Mouse (Mus musculus): ENCODE data around the gene Pbx3. TPM values are rescaled to one million over a fixed set of nuclear protein-coding genes. Genes with fewer than 3 reads are reported as not detected.

The Pbx3 gene
- polyA plus RNA-seq, 1 experiment, result 16.2 TPM

- TF ChIP-seq CTCF (IDR thresholded peaks at IDR 0.05; ENCODE audit: low read depth, low read length) (no peak), POLR2A (IDR thresholded peaks at IDR 0.05; ENCODE audit: insufficient read depth, low read length) (no peak), EP300 (IDR thresholded peaks at IDR 0.05; ENCODE audit: insufficient read depth, low read depth, low read length) (no peak)
- H3K4me3 ChIP-seq (ENCODE audit: low read depth, low read length), result peak overlapping the region; percentile 98
These were observed 1.3 kb downstream of the Pbx3 start for GRCm38 (mm10) chr2:34371441-34372304.

GRCm38 (mm10) chr2:34370725-34371440, 2.1 kb downstream of the Pbx3 start:
- no peak for TF ChIP-seq EP300 (IDR thresholded peaks at IDR 0.05; ENCODE audit: insufficient read depth, low read depth, low read length)
- TF ChIP-seq CTCF (IDR thresholded peaks at IDR 0.05; ENCODE audit: low read depth, low read length), result no peak
- TF ChIP-seq POLR2A (IDR thresholded peaks at IDR 0.05; ENCODE audit: insufficient read depth, low read length), result no peak
- H3K4me1 ChIP-seq (ENCODE audit: control insufficient read depth, insufficient read depth, low read length), result no peaks in the 10 kb centered on the region
- H3K4me3 ChIP-seq (ENCODE audit: low read depth, low read length), result peak overlapping the region; percentile 98
- H3K9ac ChIP-seq (ENCODE audit: low read depth, poor library complexity, severe bottlenecking), result peak overlapping the region; percentile 100
- H3K36me3 ChIP-seq (ENCODE audit: control insufficient read depth, insufficient read depth, low read length, poor library complexity, severe bottlenecking), result no peaks in the 10 kb centered on the region
- H3K27me3 ChIP-seq (ENCODE audit: control insufficient read depth, insufficient read depth, low read length, poor library complexity, severe bottlenecking), result 0 out of 2 replicates have a peak, but pooled peaks cover 1% of the 10 kb centered on the region
- no peak overlapping the region for H3K27ac ChIP-seq (ENCODE audit: insufficient read depth, low read length)
- no peaks in the 10 kb centered on the region for H3K9me3 ChIP-seq (replicated peaks; ENCODE audit: control insufficient read depth, insufficient read depth, low read length, poor library complexity, severe bottlenecking)

More at GRCm38 (mm10) chr2:34371441-34372304, 1.3 kb downstream of the Pbx3 start:
- Histone ChIP-seq H3K4me1 (ENCODE audit: control insufficient read depth, insufficient read depth, low read length) (no peaks in the 10 kb centered on the region), H3K27me3 (ENCODE audit: control insufficient read depth, insufficient read depth, low read length, poor library complexity, severe bottlenecking) (0 out of 2 replicates have a peak, but pooled peaks cover 1% of the 10 kb centered on the region), H3K9me3 (replicated peaks; ENCODE audit: control insufficient read depth, insufficient read depth, low read length, poor library complexity, severe bottlenecking) (no peaks in the 10 kb centered on the region), H3K36me3 (ENCODE audit: control insufficient read depth, insufficient read depth, low read length, poor library complexity, severe bottlenecking) (no peaks in the 10 kb centered on the region), H3K9ac (ENCODE audit: low read depth, poor library complexity, severe bottlenecking) (peak overlapping the region; percentile 100), H3K27ac (ENCODE audit: insufficient read depth, low read length) (0 out of 2 replicates have a peak overlapping the region, but pooled peaks have one; percentile 30)

GRCm38 (mm10) chr2:34370349-34370724, 2.6 kb downstream of the Pbx3 start:
- Histone ChIP-seq H3K4me3 (ENCODE audit: low read depth, low read length) (peak overlapping the region; percentile 98), H3K27me3 (ENCODE audit: control insufficient read depth, insufficient read depth, low read length, poor library complexity, severe bottlenecking) (0 out of 2 replicates have a peak, but pooled peaks cover 1% of the 10 kb centered on the region), H3K9me3 (replicated peaks; ENCODE audit: control insufficient read depth, insufficient read depth, low read length, poor library complexity, severe bottlenecking) (no peaks in the 10 kb centered on the region), H3K27ac (ENCODE audit: insufficient read depth, low read length) (no peak overlapping the region), H3K36me3 (ENCODE audit: control insufficient read depth, insufficient read depth, low read length, poor library complexity, severe bottlenecking) (no peaks in the 10 kb centered on the region), H3K4me1 (ENCODE audit: control insufficient read depth, insufficient read depth, low read length) (no peaks in the 10 kb centered on the region), H3K9ac (ENCODE audit: low read depth, poor library complexity, severe bottlenecking) (peak overlapping the region; percentile 100)
- TF ChIP-seq EP300 (IDR thresholded peaks at IDR 0.05; ENCODE audit: insufficient read depth, low read depth, low read length) (no peak), POLR2A (IDR thresholded peaks at IDR 0.05; ENCODE audit: insufficient read depth, low read length) (no peak), CTCF (IDR thresholded peaks at IDR 0.05; ENCODE audit: low read depth, low read length) (no peak)

- no peaks in the 10 kb centered on the region for H3K4me1 ChIP-seq (ENCODE audit: control insufficient read depth, insufficient read depth, low read length)
- 0 out of 2 replicates have a peak, but pooled peaks cover 1% of the 10 kb centered on the region for H3K27me3 ChIP-seq (ENCODE audit: control insufficient read depth, insufficient read depth, low read length, poor library complexity, severe bottlenecking)
- H3K9ac ChIP-seq (ENCODE audit: low read depth, poor library complexity, severe bottlenecking), result no peak overlapping the region
- no peak overlapping the region for H3K4me3 ChIP-seq (ENCODE audit: low read depth, low read length)
- no peaks in the 10 kb centered on the region for H3K9me3 ChIP-seq (replicated peaks; ENCODE audit: control insufficient read depth, insufficient read depth, low read length, poor library complexity, severe bottlenecking)
- H3K36me3 ChIP-seq (ENCODE audit: control insufficient read depth, insufficient read depth, low read length, poor library complexity, severe bottlenecking), result no peaks in the 10 kb centered on the region
- TF ChIP-seq CTCF (IDR thresholded peaks at IDR 0.05; ENCODE audit: low read depth, low read length), result no peak
- TF ChIP-seq EP300 (IDR thresholded peaks at IDR 0.05; ENCODE audit: insufficient read depth, low read depth, low read length), result no peak
- TF ChIP-seq POLR2A (IDR thresholded peaks at IDR 0.05; ENCODE audit: insufficient read depth, low read length), result no peak
- H3K27ac ChIP-seq (ENCODE audit: insufficient read depth, low read length), result no peak overlapping the region
These were observed 4.5 kb downstream of the Pbx3 start for GRCm38 (mm10) chr2:34368396-34368795.

- no peaks in the 10 kb centered on the region for H3K36me3 ChIP-seq (ENCODE audit: control insufficient read depth, insufficient read depth, low read length, poor library complexity, severe bottlenecking)
- 0 out of 2 replicates have a peak, but pooled peaks cover 1% of the 10 kb centered on the region for H3K27me3 ChIP-seq (ENCODE audit: control insufficient read depth, insufficient read depth, low read length, poor library complexity, severe bottlenecking)
- H3K9ac ChIP-seq (ENCODE audit: low read depth, poor library complexity, severe bottlenecking), result no peak overlapping the region
- H3K4me3 ChIP-seq (ENCODE audit: low read depth, low read length), result no peak overlapping the region
- no peaks in the 10 kb centered on the region for H3K4me1 ChIP-seq (ENCODE audit: control insufficient read depth, insufficient read depth, low read length)
- H3K27ac ChIP-seq (ENCODE audit: insufficient read depth, low read length), result no peak overlapping the region
- no peak for TF ChIP-seq POLR2A (IDR thresholded peaks at IDR 0.05; ENCODE audit: insufficient read depth, low read length)
- TF ChIP-seq EP300 (IDR thresholded peaks at IDR 0.05; ENCODE audit: insufficient read depth, low read depth, low read length), result no peak
- TF ChIP-seq CTCF (IDR thresholded peaks at IDR 0.05; ENCODE audit: low read depth, low read length), result no peak
- H3K9me3 ChIP-seq (replicated peaks; ENCODE audit: control insufficient read depth, insufficient read depth, low read length, poor library complexity, severe bottlenecking), result no peaks in the 10 kb centered on the region
These were observed 5.9 kb downstream of the Pbx3 start for GRCm38 (mm10) chr2:34367024-34367423.
